Mouse (Mus musculus) E14TG2a.4 (cell line): Measurements from ENCODE around the gene Rasa1.

Source experiments
- CTCF ChIP-seq: conservative IDR thresholded peaks from 2 replicates; pipeline ENCODE4 v1.5.1; 2014; ENCODE audit warnings: low read length
- NANOG ChIP-seq: IDR thresholded peaks from 2 replicates; pipeline ENCODE4 v1.6.1; 2014; ENCODE audit warnings: borderline replicate concordance, low read length, mixed read lengths
- POU5F1 ChIP-seq: IDR thresholded peaks from 2 replicates; pipeline ENCODE4 v1.6.1; 2014; ENCODE audit warnings: low read length, borderline replicate concordance

DNA sequence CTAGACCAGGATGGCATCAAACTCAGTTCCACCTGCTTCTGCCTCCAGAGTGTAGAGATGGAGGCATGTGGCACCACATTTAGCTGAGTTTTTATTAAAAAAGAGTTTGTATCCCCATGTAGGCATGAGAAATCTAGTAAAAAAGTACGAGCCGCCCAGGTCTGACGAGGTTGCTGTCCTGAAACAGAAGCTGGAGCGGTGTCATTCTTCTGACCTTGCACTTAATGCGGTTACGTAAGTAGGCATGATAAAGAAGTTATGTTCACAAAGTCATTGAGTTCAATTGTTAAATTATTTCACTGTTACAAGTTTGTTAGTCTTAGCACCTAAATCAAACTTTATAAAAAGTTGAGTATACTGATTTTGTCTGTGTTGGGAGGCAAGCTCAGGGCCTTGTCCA, 80.3 kb downstream of the Rasa1 start:
- no peak for TF ChIP-seq CTCF
- no peak for TF ChIP-seq POU5F1
- no peak for TF ChIP-seq NANOG
